Mouse (Mus musculus) fat pad, adult 2 months (tissue): ENCODE results near the gene Trp53bp2.

Source experiments
- DNase-seq: peaks from one replicate; pipeline ENCODE4 v3.0.0-alpha.2; 2011; ENCODE audit warnings: low read depth, low spot score; ENCODE audit errors: extremely low read depth

The Trp53bp2 gene

GRCm38 (mm10) chr1:182500224-182500623, 91.3 kb downstream of the Trp53bp2 start:
- no peak for DNase-seq

GRCm38 (mm10) chr1:182500843-182501242, 91.9 kb downstream of the Trp53bp2 start:
- no peak for DNase-seq

DNA sequence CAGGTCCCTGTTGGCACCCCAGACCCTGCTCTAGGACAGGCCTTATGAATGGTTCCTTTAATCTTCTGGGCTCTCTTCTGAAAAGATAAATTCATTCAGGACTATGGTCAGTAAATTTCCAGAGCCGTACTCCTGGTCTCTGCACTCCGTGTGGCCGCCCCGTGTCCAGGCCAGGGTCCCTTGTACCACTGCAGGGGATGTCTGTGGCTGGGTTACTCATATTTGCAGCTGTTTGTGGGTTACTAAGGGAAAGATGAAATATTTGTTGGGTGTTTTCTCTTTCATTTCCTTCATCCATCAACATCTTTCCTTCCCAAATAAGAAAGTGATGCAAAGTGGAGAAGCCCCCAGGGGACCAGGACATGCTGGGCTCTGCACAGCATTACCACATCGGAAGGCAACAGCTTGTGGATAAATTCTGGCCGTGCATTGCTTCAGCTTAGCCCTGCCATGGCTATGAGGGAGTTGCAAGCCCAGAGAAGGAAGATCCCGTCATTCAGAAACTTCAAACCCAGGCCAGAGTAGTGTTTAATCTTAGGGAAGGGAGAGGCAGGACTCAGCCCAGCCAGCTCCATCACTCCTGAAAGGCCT, 92.9 kb downstream of the Trp53bp2 start:
- no peak for DNase-seq

DNA sequence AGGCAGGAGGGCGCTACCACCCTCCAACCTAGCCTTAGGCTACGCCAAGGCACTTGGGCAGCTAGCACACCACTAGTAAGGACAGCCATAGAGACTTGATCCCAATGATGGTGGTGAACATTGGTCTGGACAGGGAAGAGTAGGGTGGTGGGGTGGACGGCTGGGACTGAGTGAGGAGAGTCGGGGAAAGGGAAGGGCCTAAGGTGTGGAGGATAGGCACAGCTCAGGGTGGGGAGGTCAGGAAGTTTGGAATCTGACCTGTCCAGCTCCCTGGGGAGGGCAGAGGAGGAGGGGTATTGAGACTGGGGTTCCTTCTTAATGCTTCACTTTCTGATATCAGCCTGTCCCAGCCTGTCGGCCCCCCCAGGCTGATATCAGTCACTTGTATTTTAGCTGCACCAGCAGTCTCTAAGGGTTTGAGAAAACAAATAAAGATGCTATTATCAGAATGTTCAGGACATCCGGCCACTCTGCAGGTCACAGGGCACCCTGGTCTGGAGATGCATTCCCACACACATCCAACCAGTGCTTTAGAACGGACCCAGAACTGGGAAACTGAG, 93.6 kb downstream of the Trp53bp2 start:
- no peak for DNase-seq

GRCm38 (mm10) chr1:182503206-182503900, 94.4 kb downstream of the Trp53bp2 start:
- DNase-seq = no peak

- DNase-seq = no peak
These were observed 95.3 kb downstream of the Trp53bp2 start for GRCm38 (mm10) chr1:182504223-182504622.

- DNase-seq = no peak
These were observed 96.3 kb downstream of the Trp53bp2 start for GRCm38 (mm10) chr1:182505291-182505690.

DNA sequence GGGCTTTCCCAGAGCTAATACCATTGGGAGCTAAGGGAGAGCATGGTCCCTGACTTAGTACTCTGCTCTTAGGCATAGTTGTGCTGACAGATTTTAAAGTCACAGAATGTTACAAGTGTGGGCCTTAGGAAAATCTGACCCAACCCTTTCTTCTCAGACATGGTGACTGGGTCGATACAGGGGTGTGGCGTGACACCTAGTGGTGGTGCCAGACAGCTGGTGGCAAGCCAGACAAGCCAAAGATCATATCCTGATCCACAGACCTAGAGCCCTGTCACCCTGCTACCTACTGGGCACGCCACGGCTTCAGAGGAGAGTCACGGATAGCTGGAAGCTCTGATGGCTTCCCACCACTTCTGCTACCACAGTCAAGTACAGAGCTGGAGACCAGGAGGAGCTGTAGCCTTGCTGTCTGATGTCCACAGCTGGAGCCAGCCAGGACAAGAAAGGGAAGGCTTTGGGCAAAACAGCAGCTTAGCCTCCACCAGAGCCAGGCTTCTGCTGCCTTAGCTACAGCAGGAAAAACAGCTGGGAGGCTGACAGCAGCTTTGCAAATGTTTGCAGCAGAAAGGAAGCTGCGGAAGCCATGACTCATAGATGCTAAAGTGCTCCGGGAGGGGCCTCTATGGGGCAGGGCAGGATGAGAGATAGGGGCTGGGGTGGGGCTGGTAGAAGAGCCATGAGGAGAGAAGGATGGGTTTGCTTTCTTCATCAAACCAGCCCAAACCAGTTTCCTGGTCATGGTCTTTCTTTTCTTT, 97.4 kb downstream of the Trp53bp2 start:
- no peak for DNase-seq

DNA sequence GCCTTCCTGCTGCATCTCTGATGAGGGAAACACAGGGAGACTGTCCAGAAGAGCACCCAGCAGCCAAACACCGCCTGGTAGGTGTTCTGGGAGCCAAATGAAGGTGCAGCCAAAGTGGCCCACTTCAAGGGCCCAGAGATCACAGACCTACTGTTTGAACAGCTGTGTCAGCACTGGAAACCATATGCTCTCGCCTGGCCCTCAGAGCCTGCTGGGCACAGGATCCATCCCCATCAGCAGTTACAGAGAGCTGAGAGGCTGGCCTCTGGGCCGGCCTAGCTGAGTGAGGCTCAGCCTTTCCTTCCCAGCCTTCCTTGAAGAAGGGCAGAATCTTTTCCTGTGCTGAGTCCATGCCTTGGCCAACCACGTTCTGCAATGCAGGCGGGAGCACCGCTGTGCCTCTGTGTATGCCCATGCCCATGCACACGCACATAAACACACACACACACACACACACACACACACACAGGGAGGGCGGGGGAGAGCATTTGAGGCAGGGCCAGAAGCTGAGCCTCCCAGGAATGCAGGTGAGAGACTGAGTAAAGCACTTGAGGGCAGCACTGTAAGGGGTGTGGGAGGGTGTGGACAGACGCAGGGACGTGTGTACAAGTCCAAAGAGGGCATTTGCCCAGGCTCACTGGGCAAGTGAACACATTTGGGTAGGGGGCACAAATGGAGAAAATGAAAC, 100.3 kb downstream of the Trp53bp2 start:
- DNase-seq = no peak

DNA sequence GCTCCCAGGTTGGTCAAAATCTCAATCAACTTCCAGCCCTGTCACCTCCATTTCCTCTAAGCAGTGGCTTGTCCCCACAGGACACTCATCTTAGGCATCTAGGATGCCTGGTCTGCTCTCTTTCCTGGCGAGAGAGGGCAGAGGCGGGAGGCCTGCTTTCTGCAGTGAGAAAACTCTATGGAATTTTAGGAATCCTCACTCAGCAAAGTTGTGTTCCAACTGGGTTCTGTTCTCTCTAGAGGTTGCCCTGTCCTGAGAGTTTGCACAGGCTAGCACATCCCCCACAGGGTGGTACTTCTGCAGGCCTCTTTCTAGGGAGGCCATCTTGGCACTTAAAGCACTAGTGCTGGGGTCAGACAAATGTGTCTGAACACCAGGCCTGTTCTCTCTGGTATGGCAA, 102.1 kb downstream of the Trp53bp2 start:
- DNase-seq = no peak

- no peak for DNase-seq
These were observed 102.8 kb downstream of the Trp53bp2 start for GRCm38 (mm10) chr1:182511778-182512177.
